Mouse (Mus musculus) stomach, embryonic 14.5 days (tissue): ENCODE results near the gene Plin2. TPM values are rescaled to one million over a fixed set of nuclear protein-coding genes. Genes with fewer than 3 reads are reported as not detected.

Experiments used
- ATAC-seq: fragments of 200-750 bp; cut with Nextera tagmentation; 2 replicates; pipeline ENCODE4 v1.8.0; 2017; ENCODE audit warnings: low read depth, moderate TSS enrichment; ENCODE audit not compliant: insufficient number of reproducible peaks, insufficient read depth, low FRiP score
- H3K27ac ChIP-seq: fragments of 300-500 bp; sonication (generic); 2 replicates; pipeline ENCODE4 v1.5.1; 2014; ENCODE audit warnings: mild to moderate bottlenecking, low read length, moderate library complexity, mixed read lengths
- H3K27me3 ChIP-seq: fragments of 300-500 bp; sonication (generic); 2 replicates; pipeline ENCODE4 v1.6.1; 2014; ENCODE audit warnings: low read length, control low read depth, mixed read lengths; ENCODE audit not compliant: control insufficient read depth, insufficient read depth
- H3K36me3 ChIP-seq: fragments of 300-500 bp; sonication (generic); 2 replicates; pipeline ENCODE4 v1.6.1; 2014; ENCODE audit warnings: mild to moderate bottlenecking, control low read depth, low read length, moderate library complexity, mixed read lengths; ENCODE audit not compliant: control insufficient read depth, insufficient read depth
- H3K4me1 ChIP-seq: fragments of 300-500 bp; sonication (generic); 2 replicates; pipeline ENCODE4 v1.6.1; 2014; ENCODE audit warnings: low read length, control low read depth, mixed read lengths; ENCODE audit not compliant: control insufficient read depth, insufficient read depth
- H3K4me2 ChIP-seq: fragments of 300-500 bp; sonication (generic); replicated peaks from 2 replicates; pipeline ENCODE4 v1.6.1; 2014; ENCODE audit warnings: low read depth, low read length, control low read depth
- H3K4me3 ChIP-seq: fragments of 300-500 bp; sonication (generic); 2 replicates; pipeline ENCODE4 v1.5.1; 2014; ENCODE audit warnings: low read depth, low read length, control low read depth
- H3K9ac ChIP-seq: fragments of 300-500 bp; sonication (generic); replicated peaks from 2 replicates; pipeline ENCODE4 v1.6.1; 2014; ENCODE audit warnings: low read depth, mild to moderate bottlenecking, control low read depth, low read length, moderate library complexity, mixed read lengths
- H3K9me3 ChIP-seq: fragments of 300-500 bp; sonication (generic); 2 replicates; pipeline ENCODE4 v1.6.1; 2016; ENCODE audit warnings: low read depth, low read length, control low read depth; ENCODE audit not compliant: control insufficient read depth
- WGBS: fragments of 180-500 bp; shearing (Covaris S2); extraction: QIAGEN DNeasy Blood & Tissue Kit; methylation state at CpG from one replicate; pipeline ENCODE4 v1.1.7; 2014; 5-methylcytosine and 5-hydroxymethylcytosine counted together
- polyA plus RNA-seq: library from polyadenylated mRNA; unstranded; fragments of >200 nt; fragmentation: Nextera tagmentation; extraction: Ambion mirVana; gene quantifications from 2 replicates; pipeline ENCODE4 v1.2.1, GENCODE M21; 2014

The Plin2 gene
- polyA plus RNA-seq, 1 experiment from 2014 or later, result 59.6 TPM

DNA sequence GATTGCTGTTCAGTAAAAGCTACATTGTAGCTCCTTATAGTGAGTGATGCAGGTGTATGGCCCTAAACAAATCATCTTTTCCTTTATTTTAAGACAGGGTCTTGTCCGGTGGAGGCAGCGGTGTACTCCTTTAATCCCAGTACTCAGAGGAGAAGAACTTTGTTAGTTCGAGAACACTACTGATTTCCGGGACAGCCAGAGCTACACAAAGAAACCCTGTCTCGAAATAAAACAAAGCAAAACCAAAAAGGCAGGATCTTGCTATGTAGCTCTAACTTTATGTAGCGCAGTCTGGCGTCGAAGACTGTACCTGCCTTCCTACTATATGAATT, 57.6 kb downstream of the Plin2 start:
- 35% methylated on average over 8 of the region's 8 CpGs for WGBS
- Histone ChIP-seq H3K36me3 (no peaks in the 10 kb centered on the region), H3K4me3 (peak overlapping the region; percentile 91), H3K9me3 (no peaks in the 10 kb centered on the region), H3K4me1 (peaks cover 5% of the 10 kb centered on the region), H3K9ac (peak overlapping the region; percentile 55), H3K4me2 (peak overlapping the region; percentile 47), H3K27me3 (no peaks in the 10 kb centered on the region), H3K27ac (0 out of 2 replicates have a peak overlapping the region, but pooled peaks have one; percentile 55)
- no peak for ATAC-seq

GRCm38 (mm10) chr4:86611524-86612288, 58.2 kb downstream of the Plin2 start, which contains the start of gene Haus6:
TSS of gene Haus6 (minus strand) at chr4:86612055.
- peak; percentile 100 for ATAC-seq
- Histone ChIP-seq H3K4me3 (peak within 1 kb of the TSS; percentile 91), H3K4me1 (peaks cover 5% of the 10 kb centered on the region), H3K27me3 (no peaks in the 10 kb centered on the region), H3K9me3 (no peaks in the 10 kb centered on the region), H3K9ac (peak within 1 kb of the TSS; percentile 74), H3K36me3 (no peaks in the 10 kb centered on the region), H3K27ac (peak within 1 kb of the TSS; percentile 76), H3K4me2 (peak within 1 kb of the TSS; percentile 75)
- under 1% methylated on average over 59 of the region's 59 CpGs for WGBS

Other genes starting within 250 kb of the Plin2 start
- gene Saxo1, start 111.7 kb downstream of the Plin2 start, polyA plus RNA-seq, result not detected in 2 replicates
- 81.8 and 96.6 TPM in 2 replicates for gene Rraga, start 94.4 kb downstream of the Plin2 start, polyA plus RNA-seq
- gene Haus6, start 58.0 kb downstream of the Plin2 start, polyA plus RNA-seq, result 16.7 and 18.7 TPM in 2 replicates
- 12.4 and 18.1 TPM in 2 replicates for gene Dennd4c, start 78.5 kb upstream of the Plin2 start, polyA plus RNA-seq
- gene Rps6, start 187.4 kb upstream of the Plin2 start, polyA plus RNA-seq, result 869 and 870 TPM in 2 replicates
- 28.3 and 31.0 TPM in 2 replicates for gene Acer2, start 204.3 kb upstream of the Plin2 start, polyA plus RNA-seq